Mouse (Mus musculus) urinary bladder, postnatal 14 days (tissue): ENCODE data around the gene Patl1.
"Not testable (repeated sequence)": the region's sequence is repeated elsewhere in the genome, so short reads cannot be mapped to it uniquely, and the experiment has no call there.

Experiments used
- DNase-seq: peaks from one replicate; pipeline ENCODE4 v3.0.0; 2021; ENCODE audit warnings: low spot score

The Patl1 gene

GRCm38 (mm10) chr19:11912037-11912532, at the start of gene Patl1:
Gene Patl1 (plus strand): TSS chr19:11912399.
- peak; percentile 99 for DNase-seq

GRCm38 (mm10) chr19:11867837-11868236, 44.4 kb upstream of the Patl1 start:
- no peak for DNase-seq

GRCm38 (mm10) chr19:11875006-11875405, 37.2 kb upstream of the Patl1 start, which contains the start of gene Olfr1419:
Gene Olfr1419 (minus strand): TSS chr19:11875106.
- DNase-seq = no peak

- DNase-seq = not testable (repeated sequence)
Observed at GRCm38 (mm10) chr19:11878404-11878803, 33.8 kb upstream of the Patl1 start.

DNA sequence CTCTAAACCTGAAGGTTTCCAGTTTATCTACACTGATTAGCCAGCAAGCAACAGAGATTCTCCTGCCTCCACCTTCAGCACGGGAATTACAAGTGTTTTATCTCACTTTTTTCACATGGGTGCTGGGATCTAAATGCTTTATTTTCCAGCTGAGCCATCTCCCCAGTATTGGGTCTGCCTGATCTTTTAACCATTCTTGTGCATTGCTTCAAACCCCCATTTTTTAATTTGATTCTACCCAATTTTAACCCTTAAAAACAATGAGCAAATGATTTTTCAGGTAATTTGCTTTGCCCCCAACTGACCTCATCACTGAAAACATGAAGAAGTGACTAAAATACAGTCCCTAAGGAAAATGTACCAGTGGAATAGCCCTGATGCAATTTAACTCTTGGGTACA, 25.9 kb upstream of the Patl1 start, which contains the start of gene Olfr1420:
Gene Olfr1420, plus strand, starts transcription at position 301 of the 400 bp plus-strand sequence.
- no peak for DNase-seq

- DNase-seq = no peak
Observed at GRCm38 (mm10) chr19:11911021-11911420, 1.2 kb upstream of the Patl1 start.

DNA sequence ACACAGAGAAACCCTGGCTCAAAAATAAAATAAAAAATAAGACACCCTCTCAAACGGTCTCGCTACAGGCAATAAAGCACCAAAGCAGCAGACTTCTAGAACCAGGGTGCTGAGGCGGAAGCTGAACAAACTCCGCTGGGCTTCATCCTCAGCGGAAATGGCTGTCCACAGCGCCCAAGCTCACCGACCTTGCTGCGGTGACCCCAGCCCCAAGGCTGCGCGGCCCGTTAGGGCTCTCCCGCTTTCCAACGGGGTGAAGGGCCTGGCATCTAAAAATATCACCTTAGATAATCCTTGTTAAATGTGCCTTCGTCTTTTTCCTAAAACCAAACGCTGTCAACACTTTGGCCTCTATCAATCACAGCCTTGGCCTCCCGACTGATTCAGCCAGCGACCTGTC, 596 bp upstream of the Patl1 start:
- DNase-seq = no peak

DNA sequence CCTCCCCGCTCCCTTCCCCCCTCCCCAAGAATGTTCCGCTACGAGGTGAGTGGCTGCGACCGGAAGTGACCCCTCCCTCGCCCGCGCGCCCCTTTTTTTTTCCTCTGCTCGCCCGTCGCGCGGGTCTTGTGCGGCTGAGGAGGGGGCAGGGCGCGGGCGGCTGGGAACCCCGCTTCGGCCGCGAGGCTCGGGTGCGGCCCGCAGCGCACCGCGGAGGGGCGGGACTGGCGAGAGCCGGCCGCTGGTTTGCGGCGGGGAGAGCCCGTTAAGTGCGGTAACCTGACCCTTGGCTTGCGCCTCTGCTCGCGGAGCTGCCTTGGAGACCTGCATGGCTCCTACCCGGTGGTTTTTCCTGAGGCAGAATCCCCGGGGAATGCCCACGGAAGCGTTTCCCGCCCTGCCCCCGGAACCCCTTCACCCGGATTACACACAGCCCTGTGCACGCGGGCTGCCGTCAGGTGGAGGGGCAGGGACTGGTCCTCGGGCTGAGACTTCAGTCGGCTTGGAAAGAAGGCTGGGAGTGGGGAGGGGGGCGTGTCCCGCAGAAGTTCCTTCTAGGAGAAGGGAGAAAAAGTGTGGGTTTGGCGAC, 428 bp downstream of the Patl1 start:
- DNase-seq = peak; percentile 42

- no peak for DNase-seq
Observed at GRCm38 (mm10) chr19:11915804-11916203, 3.6 kb downstream of the Patl1 start.

- DNase-seq = no peak
Observed at GRCm38 (mm10) chr19:11922068-11922467, 9.9 kb downstream of the Patl1 start.

- not testable (repeated sequence) for DNase-seq
Observed at GRCm38 (mm10) chr19:11922515-11922914, 10.3 kb downstream of the Patl1 start.

GRCm38 (mm10) chr19:11926380-11926779, 14.2 kb downstream of the Patl1 start:
- DNase-seq = no peak

- DNase-seq = no peak
Observed at GRCm38 (mm10) chr19:11928025-11928748, 16.0 kb downstream of the Patl1 start.

GRCm38 (mm10) chr19:11946460-11946859, 34.3 kb downstream of the Patl1 start:
- DNase-seq = not testable (repeated sequence)

- DNase-seq = no peak
Observed at GRCm38 (mm10) chr19:11949878-11950277, 37.7 kb downstream of the Patl1 start.

DNA sequence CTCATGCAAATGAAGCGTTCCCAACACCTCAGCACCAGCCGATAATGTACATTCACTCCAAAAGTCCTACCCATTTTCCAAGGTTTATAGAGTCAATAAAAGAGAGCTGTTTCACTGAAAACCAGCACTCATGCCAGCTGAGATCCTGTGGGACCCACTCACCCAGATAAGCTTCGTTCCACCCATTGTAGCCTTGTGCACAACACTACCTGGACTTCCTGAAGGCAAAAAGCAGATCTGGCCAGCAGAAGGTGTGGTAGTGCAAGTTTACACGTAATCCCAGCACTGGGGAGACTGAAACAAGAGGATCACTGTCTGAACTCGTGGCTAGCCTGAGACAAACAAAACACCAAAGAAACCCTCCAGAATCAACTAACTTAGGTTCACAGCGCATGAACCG, 38.5 kb downstream of the Patl1 start:
- DNase-seq = no peak

DNA sequence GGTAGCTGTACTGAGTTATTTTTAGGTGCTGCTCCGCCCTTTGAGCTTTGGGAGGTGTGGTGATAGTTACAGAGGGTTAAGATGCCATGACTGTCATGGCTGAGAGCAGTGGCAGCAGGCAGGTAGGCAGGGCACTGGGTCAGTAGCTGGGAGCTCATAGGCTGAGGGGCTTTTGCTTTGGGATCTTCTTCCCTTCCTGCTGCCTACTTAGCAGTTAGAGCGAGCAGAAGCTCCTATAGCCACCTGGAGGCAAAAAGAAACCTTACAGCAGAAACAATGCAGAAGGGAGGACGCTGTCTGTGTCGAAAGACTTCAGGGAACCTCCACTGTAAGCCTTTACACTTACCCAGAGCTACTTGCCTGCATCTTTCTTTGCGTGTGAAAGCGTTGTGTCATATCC, 42.0 kb downstream of the Patl1 start:
- no peak for DNase-seq

- DNase-seq = no peak
Observed at GRCm38 (mm10) chr19:11956636-11957035, 44.4 kb downstream of the Patl1 start.

DNA sequence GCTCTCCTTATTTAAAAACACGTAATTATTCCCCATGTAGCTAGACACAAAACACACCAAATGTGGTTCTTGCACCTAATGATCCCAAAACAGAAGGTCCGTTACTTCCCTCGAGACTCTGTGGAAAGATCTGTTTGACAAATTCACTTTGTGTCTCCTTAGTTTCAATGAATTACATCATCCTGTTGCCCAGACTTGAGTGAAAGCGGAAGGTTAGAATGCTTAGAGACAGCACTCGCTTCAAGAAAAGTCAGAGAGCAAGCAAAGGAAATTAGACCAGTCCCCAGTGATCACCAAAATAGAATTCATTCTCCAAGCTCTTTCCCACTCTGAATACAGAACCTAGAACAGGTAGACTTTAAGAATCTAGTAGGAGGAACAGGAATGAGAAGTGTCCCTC, 45.2 kb downstream of the Patl1 start:
- no peak for DNase-seq

DNA sequence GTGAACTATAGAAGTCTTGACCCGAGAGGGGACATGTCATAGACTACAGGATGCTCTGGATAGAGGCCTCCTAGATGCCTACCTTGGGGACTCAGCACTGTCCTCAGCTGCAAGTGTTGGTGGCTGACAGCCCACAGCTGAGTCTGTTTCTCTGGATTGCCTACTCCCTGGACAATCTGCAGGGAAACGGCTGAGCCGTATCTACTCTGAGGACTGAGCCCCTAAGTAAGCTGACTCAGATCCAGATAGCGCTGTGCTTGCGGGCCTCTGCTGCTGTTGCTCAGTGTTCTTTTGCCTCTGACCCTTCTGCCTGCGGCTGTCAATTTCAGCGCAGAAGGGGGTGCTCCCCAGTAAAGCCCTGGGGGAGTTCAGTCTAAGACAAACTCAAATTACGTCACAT, 45.6 kb downstream of the Patl1 start:
- no peak for DNase-seq

DNA sequence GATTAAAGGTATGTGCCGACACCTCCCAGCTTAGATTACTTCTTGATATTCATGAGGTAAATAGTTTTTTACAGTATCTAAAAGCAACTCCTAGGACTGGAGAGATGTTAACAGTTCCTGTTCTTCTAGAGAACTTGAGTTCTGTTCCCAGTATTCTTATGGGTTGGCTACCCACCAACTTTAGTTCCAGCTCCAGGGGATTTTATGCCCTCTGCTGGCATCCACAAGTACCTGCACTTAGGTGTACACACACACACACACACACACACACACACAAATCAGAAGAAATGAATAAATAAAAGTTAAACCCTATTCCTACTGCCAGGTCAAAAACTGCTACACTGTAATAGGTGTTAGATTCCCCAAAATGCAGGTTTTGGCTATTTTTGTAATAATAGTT, 52.1 kb downstream of the Patl1 start:
- no peak for DNase-seq

GRCm38 (mm10) chr19:11965023-11965942, 53.1 kb downstream of the Patl1 start, which contains the start of gene Osbp:
Gene Osbp (plus strand): TSS chr19:11965941.
- peak; percentile 99 for DNase-seq
